Mouse (Mus musculus): ENCODE data around the gene Shank1. TPM values are rescaled to one million over a fixed set of nuclear protein-coding genes. Genes with fewer than 3 reads are reported as not detected.

Shank1 gene
- total RNA-seq, 2 experiments from 2014 or later, result 12.0 to 16.9 TPM

Other genes starting within 250 kb of the Shank1 start
- gene Klk1b21, start 207.9 kb upstream of the Shank1 start, total RNA-seq (2021), result not detected
- not detected for gene Klk1b22, start 197.6 kb upstream of the Shank1 start, total RNA-seq (2021)
- gene Klk1b16, start 173.5 kb upstream of the Shank1 start, total RNA-seq (2021), result not detected
- gene Klk1b24, start 122.0 kb upstream of the Shank1 start, total RNA-seq (2021), result not detected
- gene Klk1b3, start 112.1 kb upstream of the Shank1 start, total RNA-seq (2021), result not detected
- not detected for gene Klk1b4, start 102.8 kb upstream of the Shank1 start, total RNA-seq (2021)
- under 1 TPM in 1 of 2 experiments, not detected in 1; 0.59 TPM for gene Klk1b5, start 94.3 kb upstream of the Shank1 start, total RNA-seq (2021)
- 10 to 100 TPM in 1 of 2 experiments, not detected in 1; 41.2 TPM for gene Klk1, start 84.9 kb upstream of the Shank1 start, total RNA-seq (2021)
- not detected for gene Gm36864, start 74.1 kb upstream of the Shank1 start, total RNA-seq (2021)
- 1 to 10 TPM in 1 of 2 experiments, under 1 TPM in 1; 0.96 to 1.2 TPM for gene 1700028J19Rik, start 63.6 kb upstream of the Shank1 start, total RNA-seq (2021)
- 100 to 1,000 TPM; 210 to 226 TPM for gene 2410002F23Rik, start 63.5 kb upstream of the Shank1 start, total RNA-seq (2021)
- gene Acp4, start 52.9 kb upstream of the Shank1 start, total RNA-seq (2021), result not detected
- gene Gm15517, start 48.8 kb upstream of the Shank1 start, total RNA-seq (2021), result not detected
- gene Clec11a, start 3.4 kb upstream of the Shank1 start, total RNA-seq (2021), result 1 to 10 TPM; 6.0 to 7.1 TPM
- 1 to 10 TPM; 3.6 to 4.4 TPM for gene Syt3, start 73.8 kb downstream of the Shank1 start, total RNA-seq (2021)
- 1 to 10 TPM; 1.0 to 2.0 TPM for gene 1700008O03Rik, start 75.6 kb downstream of the Shank1 start, total RNA-seq (2021)
- 10 to 100 TPM; 18.7 to 18.8 TPM for gene Lrrc4b, start 118.8 kb downstream of the Shank1 start, total RNA-seq (2021)
- gene Aspdh, start 155.1 kb downstream of the Shank1 start, total RNA-seq (2021), result 1 to 10 TPM; 3.2 to 6.2 TPM
- 10 to 100 TPM; 40.3 to 48.1 TPM for gene Josd2, start 157.7 kb downstream of the Shank1 start, total RNA-seq (2021)
- gene Emc10, start 186.3 kb downstream of the Shank1 start, total RNA-seq (2021), result 10 to 100 TPM; 84.1 to 90.2 TPM
- gene Fam71e1, start 186.3 kb downstream of the Shank1 start, total RNA-seq (2021), result 10 to 100 TPM; 21.6 to 22.7 TPM
- gene Mybpc2, start 214.4 kb downstream of the Shank1 start, total RNA-seq (2021), result 1 to 10 TPM; 6.6 to 9.9 TPM
- gene Spib, start 221.8 kb downstream of the Shank1 start, total RNA-seq (2021), result 1 to 10 TPM in 1 of 2 experiments, under 1 TPM in 1; 0.84 to 2.9 TPM
- 10 to 100 TPM; 41.4 to 49.3 TPM for gene Pold1, start 238.6 kb downstream of the Shank1 start, total RNA-seq (2021)
- 100 to 1,000 TPM; 128 to 129 TPM for gene Nr1h2, start 243.7 kb downstream of the Shank1 start, total RNA-seq (2021)